Mouse (Mus musculus) splenic B cell, adult 2 months (primary cell): ENCODE data around the gene Rbbp7.
"Not testable (repeated sequence)": the region's sequence is repeated elsewhere in the genome, so short reads cannot be mapped to it uniquely, and the experiment has no call there.

Experiments
- DNase-seq: peaks from one replicate; pipeline ENCODE4 v3.0.0-alpha.2; 2011; ENCODE audit warnings: low read depth, low spot score
- H3K27me3 ChIP-seq: 2 replicates; pipeline ENCODE4 v1.6.1; 2012; ENCODE audit warnings: mild to moderate bottlenecking, low read length, moderate library complexity, mixed read lengths; ENCODE audit not compliant: control insufficient read depth, poor library complexity, insufficient read depth, severe bottlenecking
- H3K36me3 ChIP-seq: 2 replicates; pipeline ENCODE4 v1.6.1; 2012; ENCODE audit warnings: mild to moderate bottlenecking, low read length, moderate library complexity, mixed read lengths; ENCODE audit not compliant: control insufficient read depth, poor library complexity, insufficient read depth, severe bottlenecking

Rbbp7 gene

DNA sequence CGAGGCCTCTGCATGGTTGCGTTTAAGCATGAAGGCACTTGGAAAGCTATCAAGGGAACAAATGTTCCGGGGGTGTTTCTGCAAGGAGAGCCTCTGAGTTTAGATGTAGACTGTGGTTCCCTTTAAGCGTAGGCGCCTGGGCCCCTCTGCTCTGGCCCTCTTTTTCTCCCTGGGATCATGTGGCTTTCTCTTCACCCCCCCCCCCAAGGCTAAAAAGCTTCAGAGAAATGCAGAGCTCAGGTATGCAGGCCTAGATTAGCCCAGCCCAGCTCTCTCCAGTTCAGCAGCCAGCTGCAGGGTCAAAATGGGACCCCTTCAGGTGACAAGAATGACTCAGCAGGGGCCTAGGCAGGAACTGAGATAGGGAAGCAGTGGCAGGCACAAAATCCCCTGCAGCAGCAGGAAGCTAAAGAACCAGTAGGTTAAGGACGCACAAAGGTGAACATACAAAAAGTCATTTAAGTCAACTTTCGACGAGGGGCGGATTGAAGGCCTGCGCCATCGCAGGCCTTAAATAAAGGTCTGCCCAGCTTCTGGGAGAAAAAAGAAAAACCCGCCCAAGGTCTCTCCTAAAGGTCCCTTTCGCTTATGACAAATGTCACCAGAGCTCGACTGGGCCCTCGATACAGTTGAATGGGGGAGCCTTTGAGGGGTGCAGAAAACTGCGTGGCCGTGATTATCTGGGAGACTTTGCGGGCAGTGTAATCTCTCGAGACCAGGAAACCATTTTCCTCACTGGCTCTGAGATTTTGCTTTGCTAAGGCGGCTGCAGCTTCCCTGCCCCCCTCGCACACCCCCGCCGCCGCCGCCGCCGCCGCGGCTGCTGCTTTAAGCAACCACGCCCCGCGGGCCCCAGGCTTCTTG is 719 bp upstream of the Rbbp7 start:
- Histone ChIP-seq H3K27me3 (no peaks in the 10 kb centered on the region), H3K36me3 (no peaks in the 10 kb centered on the region)
- DNase-seq, result peak; percentile 59

DNA sequence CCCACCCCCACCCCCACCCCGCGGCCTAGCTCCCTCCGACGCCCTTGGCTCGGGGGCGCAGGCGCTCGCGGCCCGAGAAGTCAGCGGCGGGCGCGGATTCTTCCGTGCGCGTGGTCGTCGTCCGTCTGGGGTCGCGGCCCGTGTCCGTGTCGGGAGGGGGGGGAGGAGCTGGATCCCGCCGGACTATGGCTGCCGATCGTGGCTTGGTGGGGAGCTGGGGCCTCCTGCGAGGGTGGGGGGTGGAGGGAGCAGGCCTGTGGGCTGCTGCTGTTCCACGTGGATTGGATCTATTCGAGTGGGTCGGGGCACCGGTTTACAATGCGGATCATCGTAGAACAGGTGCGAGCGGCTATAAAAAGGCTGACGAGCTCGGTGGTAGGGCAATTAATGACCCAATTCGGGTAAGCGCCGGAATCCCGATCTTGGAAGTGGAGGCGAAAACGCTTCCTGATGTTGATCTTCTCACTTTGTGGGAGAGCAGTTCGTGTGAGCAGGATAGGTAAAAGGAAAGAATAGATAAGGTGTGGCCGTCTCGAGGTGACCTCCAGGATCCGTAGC is 835 bp downstream of the Rbbp7 start:
- peak; percentile 15 for DNase-seq
- Histone ChIP-seq H3K36me3 (no peaks in the 10 kb centered on the region), H3K27me3 (no peaks in the 10 kb centered on the region)

DNA sequence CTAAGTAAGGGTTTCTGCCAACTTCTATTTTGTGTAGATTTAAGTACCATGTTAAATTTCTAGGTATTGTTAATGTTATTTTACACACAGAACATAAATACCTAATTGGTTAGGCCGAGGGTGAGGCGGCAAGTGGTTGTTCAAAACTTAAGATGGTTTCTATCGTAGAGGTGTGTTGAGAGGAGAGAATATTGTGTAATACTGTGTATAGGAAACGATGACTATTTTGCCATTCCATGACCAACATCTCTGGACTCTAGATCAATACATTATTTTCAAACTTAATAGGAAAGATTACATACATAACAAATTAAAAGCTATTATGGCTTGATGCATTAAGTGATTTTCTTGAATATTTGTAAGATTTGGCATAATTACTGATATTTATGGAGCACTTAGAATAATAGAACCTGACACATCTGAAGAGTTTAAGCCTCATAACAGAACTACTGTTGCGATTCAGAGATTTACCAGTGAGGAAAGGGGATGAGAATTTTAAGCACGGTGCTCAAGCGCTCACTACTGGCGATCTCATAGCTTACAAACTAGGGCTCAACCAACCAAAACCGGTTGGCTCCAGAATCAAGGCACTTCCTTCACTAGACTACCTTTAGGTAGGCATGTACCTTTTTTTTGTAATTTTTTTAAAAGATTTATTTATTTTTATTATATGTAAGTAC is 1.7 kb downstream of the Rbbp7 start:
- H3K27me3 ChIP-seq, result no peaks in the 10 kb centered on the region
- no peaks in the 10 kb centered on the region for H3K36me3 ChIP-seq
- DNase-seq, result peak; percentile 6

DNA sequence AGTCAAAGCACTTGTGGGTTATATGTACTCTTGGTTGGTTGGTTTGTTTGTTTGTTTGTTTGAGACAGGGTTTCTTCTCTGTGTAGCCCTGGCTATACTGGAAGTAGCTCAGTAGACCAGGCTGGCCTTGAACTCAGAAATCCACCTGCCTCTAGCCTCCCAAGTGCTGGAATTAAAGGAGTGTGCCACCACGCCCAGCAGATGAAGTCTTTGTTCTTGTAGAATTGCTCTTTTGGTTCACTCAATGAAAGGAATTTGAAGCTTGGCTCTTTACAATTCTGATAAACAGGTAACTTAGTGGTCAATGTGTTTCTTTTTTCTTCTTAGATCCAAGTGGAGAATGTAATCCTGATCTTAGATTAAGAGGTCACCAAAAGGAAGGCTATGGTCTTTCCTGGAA is 10.5 kb downstream of the Rbbp7 start:
- no peaks in the 10 kb centered on the region for H3K27me3 ChIP-seq
- H3K36me3 ChIP-seq, result no peaks in the 10 kb centered on the region; the same call in 1 of the 2 replicates
- DNase-seq, result no peak

DNA sequence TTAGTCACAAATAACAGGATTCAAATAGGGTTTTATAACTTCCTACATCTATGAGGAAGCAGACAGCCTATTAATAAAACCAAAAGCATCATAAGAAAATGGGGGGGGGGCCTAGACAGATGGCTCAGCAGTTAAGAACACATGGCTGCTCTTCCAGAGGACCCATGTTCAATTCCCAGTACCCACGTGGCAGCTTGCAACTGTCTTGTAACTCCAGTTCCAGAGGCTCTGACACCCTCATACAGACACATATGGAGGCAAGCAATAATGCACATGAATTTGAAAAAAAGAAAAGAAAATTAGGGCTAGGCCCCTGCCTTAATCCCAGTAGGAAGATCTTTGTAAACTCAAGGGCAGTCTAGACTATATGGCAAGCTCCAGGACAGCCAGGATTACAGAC is 28.2 kb downstream of the Rbbp7 start:
- 0 out of 2 replicates have a peak, but pooled peaks cover 2% of the 10 kb centered on the region for H3K36me3 ChIP-seq
- no peak for DNase-seq

DNA sequence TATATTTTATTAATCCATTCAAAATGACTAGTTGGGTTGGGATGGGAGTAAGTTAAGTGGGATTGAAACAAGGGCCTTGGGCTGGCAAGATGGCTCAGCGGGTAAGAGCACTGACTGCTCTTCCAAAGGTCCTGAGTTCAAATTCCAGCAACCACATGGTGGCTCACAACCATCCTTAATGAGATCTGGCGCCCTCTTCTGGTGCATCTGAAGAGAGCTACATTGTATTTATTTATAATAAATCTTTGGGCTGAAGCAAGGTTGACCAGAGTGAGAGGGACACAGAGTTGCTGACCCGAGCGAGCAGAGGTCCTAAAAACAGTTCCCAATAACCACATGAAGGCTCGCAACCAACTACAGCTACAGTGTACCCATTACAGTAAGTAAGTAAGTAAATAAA is 31.2 kb downstream of the Rbbp7 start:
- DNase-seq, result peak; percentile 33
- H3K36me3 ChIP-seq, result not testable (repeated sequence)

More for the DNA sequence above, 28.2 kb downstream of the Rbbp7 start:
- no peaks in the 10 kb centered on the region for H3K27me3 ChIP-seq

DNA sequence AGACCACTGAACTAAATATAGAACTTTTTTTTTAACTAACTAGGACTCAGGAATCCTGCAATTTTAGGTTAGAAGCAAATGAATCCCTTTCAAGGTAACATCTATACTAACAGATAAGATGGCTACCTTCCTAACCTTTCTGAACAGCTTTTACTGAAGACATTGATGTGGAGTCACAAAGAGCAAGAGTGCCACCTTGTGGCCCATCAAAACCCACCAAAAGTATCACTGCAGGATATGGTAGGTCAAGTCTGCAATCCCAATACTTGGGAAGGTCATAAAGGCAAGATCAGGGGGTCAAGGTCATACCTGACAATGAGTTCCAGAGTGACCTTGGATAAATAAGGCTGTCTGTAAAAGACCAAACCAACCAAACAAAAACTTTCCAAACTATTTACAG is 40.2 kb downstream of the Rbbp7 start:
- peak; percentile 71 for DNase-seq
- Histone ChIP-seq H3K36me3 (no peaks in the 10 kb centered on the region), H3K27me3 (no peaks in the 10 kb centered on the region)

More for the DNA sequence above, 31.2 kb downstream of the Rbbp7 start:
- H3K27me3 ChIP-seq, result not testable (repeated sequence)

DNA sequence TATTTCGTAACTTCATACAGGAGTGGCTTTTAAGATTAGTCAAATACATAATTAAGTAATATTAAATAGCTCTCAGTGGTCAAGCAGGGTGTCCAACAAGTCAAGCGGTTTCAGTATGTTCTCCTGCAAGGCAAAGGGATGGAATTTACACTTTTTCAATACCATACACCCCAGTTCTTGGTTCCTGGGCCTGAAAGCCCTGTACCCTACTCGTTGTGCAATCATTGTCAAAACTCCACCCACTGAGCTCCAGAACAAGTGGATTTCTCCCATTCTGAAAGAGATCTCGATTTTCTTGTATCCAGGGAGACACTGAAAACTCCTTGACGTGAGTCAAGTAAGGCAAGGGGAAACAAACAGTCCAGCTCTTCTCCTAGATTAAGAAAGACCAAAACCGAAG is 67.8 kb downstream of the Rbbp7 start:
- Histone ChIP-seq H3K36me3 (no peaks in the 10 kb centered on the region), H3K27me3 (no peaks in the 10 kb centered on the region)
- no peak for DNase-seq
